8 mouse cellular contexts compared by ENCODE assay signal in genomic region chrX:152781720-152782403, GRCm38 (mm10). TPM values are rescaled to one million over a fixed set of nuclear protein-coding genes. Genes with fewer than 3 reads are reported as not detected.
DNase-seq lines count a peak whose midpoint lies in the region; ATAC-seq and TF ChIP-seq lines count a peak whose summit lies in the region.

Gpr143 (plus strand) TSS chrX:152781921.

- no peak within 1 kb of the TSS for H3K9ac ChIP-seq in embryonic facial prominence, embryonic 13.5 days
- H3K9ac ChIP-seq in hindbrain, embryonic 16.5 days (ENCODE audit: low read depth, low read length) = peak within 1 kb of the TSS; percentile 56
- H3K9ac ChIP-seq in liver, embryonic 12.5 days = no peak within 1 kb of the TSS

- peak within 1 kb of the TSS; percentile 24 for H3K4me3 ChIP-seq in embryonic facial prominence, embryonic 13.5 days
- peak within 1 kb of the TSS; percentile 32 for H3K4me3 ChIP-seq in hindbrain, embryonic 16.5 days (ENCODE audit: low read length)
- no peak within 1 kb of the TSS for H3K4me3 ChIP-seq in liver, embryonic 12.5 days
- H3K4me3 ChIP-seq in olfactory bulb, adult 2 months (ENCODE audit: insufficient read depth, low read depth, low read length) = peak within 1 kb of the TSS; percentile 23

- peak within 1 kb of the TSS; percentile 55 for H3K4me2 ChIP-seq in embryonic facial prominence, embryonic 13.5 days
- H3K4me2 ChIP-seq in hindbrain, embryonic 16.5 days (ENCODE audit: low read length) = peak within 1 kb of the TSS; percentile 60
- peak within 1 kb of the TSS; percentile 29; the same call in 1 of the 2 replicates for H3K4me2 ChIP-seq in liver, embryonic 12.5 days

- peaks cover 22% of the 10 kb centered on the region for H3K27me3 ChIP-seq in embryonic facial prominence, embryonic 13.5 days
- H3K27me3 ChIP-seq in hindbrain, embryonic 16.5 days (replicated peaks; ENCODE audit: control insufficient read depth, insufficient read depth, low read length) = peaks cover 2% of the 10 kb centered on the region
- peaks cover 16% of the 10 kb centered on the region for H3K27me3 ChIP-seq in liver, embryonic 12.5 days (replicated peaks)

- H3K36me3 ChIP-seq in embryonic facial prominence, embryonic 13.5 days = no peaks in the 10 kb centered on the region
- no peaks in the 10 kb centered on the region for H3K36me3 ChIP-seq in hindbrain, embryonic 16.5 days (ENCODE audit: control insufficient read depth, insufficient read depth, low read length)
- no peaks in the 10 kb centered on the region for H3K36me3 ChIP-seq in liver, embryonic 12.5 days

- no peaks in the 10 kb centered on the region for H3K4me1 ChIP-seq in embryonic facial prominence, embryonic 13.5 days
- H3K4me1 ChIP-seq in hindbrain, embryonic 16.5 days (ENCODE audit: control insufficient read depth, insufficient read depth, low read depth, low read length) = no peaks in the 10 kb centered on the region
- no peaks in the 10 kb centered on the region for H3K4me1 ChIP-seq in liver, embryonic 12.5 days
- peaks cover 6% of the 10 kb centered on the region; the same call in 1 of the 2 replicates for H3K4me1 ChIP-seq in olfactory bulb, adult 2 months (ENCODE audit: control insufficient read depth, insufficient read depth, low read length)

- ATAC-seq in embryonic facial prominence, embryonic 13.5 days (ENCODE audit: insufficient number of reproducible peaks, insufficient read depth, low FRiP score, low TSS enrichment, low read depth) = no peak
- ATAC-seq in hindbrain, embryonic 16.5 days = peak; percentile 52
- no peak for ATAC-seq in liver, embryonic 12.5 days
- ATAC-seq in erythroblast, adult 5-6 weeks (replicated peaks; ENCODE audit: low FRiP score, poor library complexity, severe bottlenecking) = no peak

- no peaks in the 10 kb centered on the region for H3K9me3 ChIP-seq in embryonic facial prominence, embryonic 13.5 days
- no peaks in the 10 kb centered on the region for H3K9me3 ChIP-seq in hindbrain, embryonic 16.5 days (ENCODE audit: control insufficient read depth, low read length)
- no peaks in the 10 kb centered on the region for H3K9me3 ChIP-seq in liver, embryonic 12.5 days (replicated peaks)

- DNase-seq in right cerebral cortex, adult 18-20 months = peak; percentile 1
- no peak for DNase-seq in right cerebral cortex, adult 2 months (ENCODE audit: low spot score in 2 of 2)
- DNase-seq in thymus, postnatal 25 days = no peak

- no peak for TF ChIP-seq POLR2A in olfactory bulb, adult 2 months (IDR thresholded peaks at IDR 0.05; ENCODE audit: insufficient read depth, low read depth, low read length)

- H3K27ac ChIP-seq in embryonic facial prominence, embryonic 13.5 days = no peak within 1 kb of the TSS
- H3K27ac ChIP-seq in hindbrain, embryonic 16.5 days (ENCODE audit: low read depth, low read length) = no peak within 1 kb of the TSS
- no peak within 1 kb of the TSS for H3K27ac ChIP-seq in liver, embryonic 12.5 days
- H3K27ac ChIP-seq in olfactory bulb, adult 2 months (ENCODE audit: insufficient read depth, low read depth, low read length) = no peak within 1 kb of the TSS

- WGBS in embryonic facial prominence, embryonic 13.5 days = 28% methylated on average over 26 of the region's 26 CpGs
- WGBS in hindbrain, embryonic 16.5 days = 22% methylated on average over 26 of the region's 26 CpGs
- 16% methylated on average over 24 of the region's 26 CpGs for WGBS in liver, embryonic 12.5 days (ENCODE audit: insufficient replicate concordance)
- 21% methylated on average over 26 of the region's 26 CpGs for WGBS in olfactory bulb, adult 2 months

- TF ChIP-seq CTCF in olfactory bulb, adult 2 months (IDR thresholded peaks at IDR 0.05; ENCODE audit: insufficient read depth, low read depth, low read length) = no peak

RNA-seq across cellular contexts. Expression of gene Gpr143, which starts in this region (rescaled TPM):
- 0.44 and 0.48 TPM in 2 replicates for polyA plus RNA-seq in embryonic facial prominence, embryonic 13.5 days (2015; fragmentation: Nextera tagmentation; extraction: Ambion mirVana)
- polyA plus RNA-seq in hindbrain, embryonic 16.5 days (2015; fragmentation: Nextera tagmentation; extraction: Ambion mirVana) = 0.26 and 0.34 TPM in 2 replicates
- polyA plus RNA-seq in liver, embryonic 12.5 days (2016; fragmentation: Nextera tagmentation; extraction: Ambion mirVana) = 0.07 TPM in 1 of 2 replicates, not detected in the other
- not detected in 2 replicates for polyA plus RNA-seq in olfactory bulb, adult 2 months (2012; ENCODE audit: insufficient read depth, insufficient read length, low replicate concordance, missing spikeins)
- total RNA-seq in erythroblast, adult 5-6 weeks (2015; ENCODE audit: low replicate concordance) = not detected in 2 replicates
- total RNA-seq in erythroblast, adult 5-6 weeks (2017; ENCODE audit: low replicate concordance) = not detected in 2 replicates

Comparison
In these comparisons a context has a peak if more than half of its experiments do, and no peak if none do; other contexts are left out.
1. Peak in ATAC-seq, H3K4me3 ChIP-seq, H3K9ac ChIP-seq and H3K4me2 ChIP-seq in hindbrain, embryonic 16.5 days; RNA of the gene not detected or under 1 TPM.